Mouse (Mus musculus) frontal cortex, adult (tissue): ENCODE measurements at regions not wholly inside any gene's neighbourhood (a gene's known extent, or its start where the extent isn't known, plus 50 kb on each side); places are given as distances from the start of the nearest gene placed in this dataset.

Experiments used
- ATAC-seq: cut with Nextera tagmentation; 2 replicates; pipeline ENCODE4 v1.9.2; 2017; ENCODE audit warnings: mild to moderate bottlenecking, moderate library complexity, mixed read lengths; ENCODE audit not compliant: low TSS enrichment

- ATAC-seq = no peak
Measured at GRCm38 (mm10) chr3:101749841-101750240, 98.9 kb downstream of the Mab21l3 start.

- ATAC-seq = peak; percentile 87
Measured at GRCm38 (mm10) chr3:101749031-101749632, 99.6 kb downstream of the Mab21l3 start.

- no peak; the same call in 1 of the 2 replicates for ATAC-seq
Measured at GRCm38 (mm10) chr3:101748186-101748585, 100.6 kb downstream of the Mab21l3 start.

- ATAC-seq = peak; percentile 81
Measured at GRCm38 (mm10) chr3:101740906-101741305, 107.9 kb downstream of the Mab21l3 start.

- no peak for ATAC-seq
Measured at GRCm38 (mm10) chr3:101737197-101737596, 111.6 kb downstream of the Mab21l3 start.

- no peak for ATAC-seq
Measured at GRCm38 (mm10) chr3:101729044-101729443, 119.7 kb downstream of the Mab21l3 start.

GRCm38 (mm10) chr3:101722926-101723325 lies 118.4 kb upstream of the Atp1a1 start:
- no peak for ATAC-seq

GRCm38 (mm10) chr3:101722001-101722400 lies 117.5 kb upstream of the Atp1a1 start:
- no peak for ATAC-seq

GRCm38 (mm10) chr3:101715416-101715815 lies 110.9 kb upstream of the Atp1a1 start:
- ATAC-seq = no peak

GRCm38 (mm10) chr3:101714810-101715209 lies 110.3 kb upstream of the Atp1a1 start:
- no peak for ATAC-seq

- ATAC-seq = peak; percentile 58; the same call in 1 of the 2 replicates
Measured at GRCm38 (mm10) chr3:101713669-101714068, 109.2 kb upstream of the Atp1a1 start.

GRCm38 (mm10) chr3:101713138-101713638 lies 108.7 kb upstream of the Atp1a1 start:
- peak; percentile 81 for ATAC-seq

- no peak for ATAC-seq
Measured at GRCm38 (mm10) chr3:101712666-101713065, 108.2 kb upstream of the Atp1a1 start.

- no peak for ATAC-seq
Measured at GRCm38 (mm10) chr3:101711594-101712171, 107.2 kb upstream of the Atp1a1 start.

- ATAC-seq = no peak
Measured at GRCm38 (mm10) chr3:101709379-101709970, 105.0 kb upstream of the Atp1a1 start.

GRCm38 (mm10) chr3:101708821-101709220 lies 104.3 kb upstream of the Atp1a1 start:
- no peak for ATAC-seq

GRCm38 (mm10) chr3:101704919-101705318 lies 100.4 kb upstream of the Atp1a1 start:
- no peak for ATAC-seq

GRCm38 (mm10) chr3:101704326-101704725 lies 99.8 kb upstream of the Atp1a1 start:
- no peak for ATAC-seq

GRCm38 (mm10) chr3:101701763-101702173 lies 97.3 kb upstream of the Atp1a1 start:
- no peak for ATAC-seq

- ATAC-seq = no peak
Measured at GRCm38 (mm10) chr3:101700974-101701610, 96.6 kb upstream of the Atp1a1 start.

- peak; percentile 64 for ATAC-seq
Measured at GRCm38 (mm10) chr3:101699929-101700681, 95.6 kb upstream of the Atp1a1 start.

- ATAC-seq = no peak
Measured at GRCm38 (mm10) chr3:101696832-101697231, 92.3 kb upstream of the Atp1a1 start.
